ENCODE assay signal across 14 mouse cellular contexts in the genomic region with DNA sequence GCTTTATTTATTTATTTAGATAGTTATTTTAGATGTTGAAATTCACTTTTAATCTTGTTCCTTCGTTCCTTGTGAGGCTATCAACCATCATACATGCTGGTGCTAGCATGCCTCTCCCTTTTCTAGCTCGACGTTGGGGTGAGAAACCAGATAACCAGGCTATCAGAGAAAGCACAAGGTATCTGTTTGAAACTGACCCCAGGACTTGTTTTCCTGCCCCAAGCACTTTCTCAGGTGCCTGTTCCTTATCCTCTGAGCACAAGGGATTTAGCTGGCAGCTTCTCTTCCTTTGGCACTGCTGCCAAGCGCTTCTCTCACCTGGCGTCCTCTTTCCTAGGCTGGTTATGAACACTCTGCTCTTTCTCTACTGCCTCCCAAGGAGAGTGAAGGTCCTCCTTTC. TPM values are rescaled to one million over a fixed set of nuclear protein-coding genes. Genes with fewer than 3 reads are reported as not detected.
DNase-seq lines count a peak whose midpoint lies in the region; ATAC-seq lines count a peak whose summit lies in the region.
"Had no signal": no experiment of that assay in that cellular context is flagged by ENCODE, and none has a peak within 500 bp of the region (broad histone marks: within the 10 kb centered on the region; RNA-seq: fewer than 3 reads in every experiment).

No protein-coding gene starts in this region.

- H3K9me3 ChIP-seq in stomach, embryonic 16.5 days (replicated peaks; ENCODE audit: control insufficient read depth, low read length), result no peaks in the 10 kb centered on the region
- H3K9me3 ChIP-seq: embryonic facial prominence, embryonic 13.5 days; hindbrain, embryonic 15.5 days had no signal

- DNase-seq in spleen, postnatal 36 days (ENCODE audit: low spot score in 2 of 2), result peak; percentile 42 to 68
- no peak for DNase-seq in spleen, postnatal 14 days (ENCODE audit: low spot score in 2 of 2)
- DNase-seq in cerebellum, adult 18-20 months, result peak; percentile 41 to 44
- no peak for DNase-seq in left cerebral cortex, adult 11 months (ENCODE audit: low spot score)
- DNase-seq in yolk sac, embryonic 10.5 days (ENCODE audit: low spot score), result no peak
- DNase-seq: forebrain, postnatal 0 days; heart, adult 11 months; kidney, postnatal 10 days; lung, postnatal 36 days had no signal

- no peak overlapping the region for H3K27ac ChIP-seq in stomach, embryonic 16.5 days (ENCODE audit: low read length)
- H3K27ac ChIP-seq: embryonic facial prominence, embryonic 13.5 days; hindbrain, embryonic 15.5 days had no signal

- H3K4me2 ChIP-seq in stomach, embryonic 16.5 days (ENCODE audit: low read depth, low read length), result no peak overlapping the region
- H3K4me2 ChIP-seq: embryonic facial prominence, embryonic 13.5 days; hindbrain, embryonic 15.5 days had no signal

- no peaks in the 10 kb centered on the region for H3K4me1 ChIP-seq in stomach, embryonic 16.5 days (ENCODE audit: control insufficient read depth, insufficient read depth, low read length)

- H3K36me3 ChIP-seq in stomach, embryonic 16.5 days (ENCODE audit: control insufficient read depth, insufficient read depth, low read length), result no peaks in the 10 kb centered on the region
- H3K36me3 ChIP-seq: embryonic facial prominence, embryonic 13.5 days; hindbrain, embryonic 15.5 days had no signal

- H3K4me3 ChIP-seq in stomach, embryonic 16.5 days (replicated peaks; ENCODE audit: low read length), result no peak overlapping the region
- H3K4me3 ChIP-seq: embryonic facial prominence, embryonic 13.5 days; hindbrain, embryonic 15.5 days had no signal

- no peaks in the 10 kb centered on the region for H3K27me3 ChIP-seq in stomach, embryonic 16.5 days (ENCODE audit: control insufficient read depth, insufficient read depth, low read length)
- H3K27me3 ChIP-seq: embryonic facial prominence, embryonic 13.5 days; hindbrain, embryonic 15.5 days had no signal

- peak; percentile 84 for ATAC-seq in erythroid progenitor cell, adult 5-6 weeks (replicated peaks; ENCODE audit: low FRiP score, poor library complexity, severe bottlenecking)
- ATAC-seq in stomach, embryonic 16.5 days (ENCODE audit: insufficient read depth, low FRiP score), result peak; percentile 56; the same call in 1 of the 2 replicates
- ATAC-seq: forebrain, postnatal 0 days; midbrain, embryonic 16.5 days had no signal

- 80% methylated on average over 5 of the region's 5 CpGs for WGBS in stomach, embryonic 16.5 days

- no peak overlapping the region for H3K9ac ChIP-seq in stomach, embryonic 16.5 days (ENCODE audit: low read length)
- H3K9ac ChIP-seq: embryonic facial prominence, embryonic 13.5 days; forebrain, postnatal 0 days; hindbrain, embryonic 15.5 days had no signal

RNA-seq across cellular contexts. Expression of gene Trak2, which starts 10.8 kb away (rescaled TPM):
- 453 and 558 TPM in 2 replicates for total RNA-seq in erythroid progenitor cell, adult 5-6 weeks (2015; ENCODE audit: low replicate concordance)
- total RNA-seq in erythroid progenitor cell, adult 5-6 weeks (2017; ENCODE audit: low replicate concordance), result 520 and 536 TPM in 2 replicates
- 17.5 and 17.6 TPM in 2 replicates for polyA plus RNA-seq in stomach, embryonic 16.5 days (2015; fragmentation: Nextera tagmentation; extraction: Ambion mirVana)

RNA-seq across cellular contexts. Expression of gene Stradb, which starts 10.9 kb away (rescaled TPM):
- total RNA-seq in erythroid progenitor cell, adult 5-6 weeks (2015; ENCODE audit: low replicate concordance), result 237 and 245 TPM in 2 replicates
- 160 and 184 TPM in 2 replicates for total RNA-seq in erythroid progenitor cell, adult 5-6 weeks (2017; ENCODE audit: low replicate concordance)
- 23.3 and 26.6 TPM in 2 replicates for polyA plus RNA-seq in stomach, embryonic 16.5 days (2015; fragmentation: Nextera tagmentation; extraction: Ambion mirVana)

Comparison
In these comparisons a context has a peak if more than half of its experiments do, and no peak if none do; other contexts are left out.
1. DNase-seq: peak in spleen, postnatal 36 days (2 of 2) and cerebellum, adult 18-20 months (2 of 2); none in spleen, postnatal 14 days (0 of 2), left cerebral cortex, adult 11 months (single experiment) and yolk sac, embryonic 10.5 days (single experiment).